Mouse (Mus musculus): ENCODE measurements around the gene Ubald2. TPM values are rescaled to one million over a fixed set of nuclear protein-coding genes. Genes with fewer than 3 reads are reported as not detected.
"Not testable (repeated sequence)": the region's sequence is repeated elsewhere in the genome, so short reads cannot be mapped to it uniquely, and the experiment has no call there.

Ubald2 gene
- total RNA-seq, 2 experiments from 2014 or later, result 47.2 to 49.4 TPM

DNA sequence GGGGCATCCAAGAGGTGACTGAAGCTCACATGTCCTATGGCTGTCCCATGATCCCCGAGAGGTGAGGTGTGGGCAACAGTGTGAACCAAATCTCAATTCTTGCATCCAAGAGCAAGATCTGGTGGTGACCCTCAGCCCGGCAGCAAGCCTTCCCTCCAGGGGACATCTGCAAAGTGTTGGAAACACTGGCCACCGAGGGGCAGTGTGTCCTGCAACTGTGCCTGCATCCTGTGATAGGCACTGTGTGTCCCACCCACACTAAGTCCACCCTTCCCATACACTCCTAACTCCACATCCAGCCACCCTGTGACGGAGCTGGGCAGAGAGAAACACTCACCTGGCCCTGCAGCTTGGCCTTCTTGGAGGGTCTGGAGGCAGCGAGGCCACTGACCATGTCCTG is 13.9 kb downstream of the Ubald2 start:
- intact Hi-C loops (cut with DNase I), result loop anchor here (2.0 to 5.0 kb wide), 2 partner anchors 59 to 221 kb away; no protein-coding TSS in a partner anchor
- no peak for DNase-seq

GRCm38 (mm10) chr11:116449341-116449740 is 15.4 kb downstream of the Ubald2 start:
- intact Hi-C loops (cut with DNase I), result loop anchor here (5.0 kb wide), 1 partner anchor 222 kb away; no protein-coding TSS in a partner anchor
- DNase-seq, result no peak

GRCm38 (mm10) chr11:116453889-116454288 is 20.0 kb downstream of the Ubald2 start:
- no peak for DNase-seq
- intact Hi-C loops (cut with DNase I), result no loop called here

GRCm38 (mm10) chr11:116456234-116456633 is 22.3 kb downstream of the Ubald2 start:
- DNase-seq, result no peak
- intact Hi-C loops (cut with DNase I), result no loop called here

DNA sequence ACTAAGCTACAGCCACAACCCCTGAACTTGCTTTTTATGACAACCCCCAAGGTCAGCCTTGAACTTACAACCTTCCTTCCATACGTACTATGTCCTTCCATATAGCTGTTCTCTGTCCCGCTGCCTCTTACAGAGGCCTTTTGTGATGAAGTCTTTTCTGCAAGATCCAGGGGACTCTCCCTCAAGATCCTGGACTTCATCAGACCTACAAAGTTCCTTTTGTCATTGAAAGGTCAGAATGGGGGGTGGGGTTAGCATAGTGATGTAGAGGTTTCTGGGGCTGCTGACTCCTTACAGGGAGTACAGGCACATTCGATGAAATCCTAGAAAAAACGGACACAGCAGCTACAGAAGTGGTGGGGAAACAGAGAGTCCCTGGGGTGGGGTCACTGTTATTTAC is 25.9 kb downstream of the Ubald2 start:
- intact Hi-C loops (cut with DNase I), result loop anchor here (5.0 kb wide), 2 partner anchors 232 to 322 kb away; partner anchors contain the start of gene Mrpl38

DNA sequence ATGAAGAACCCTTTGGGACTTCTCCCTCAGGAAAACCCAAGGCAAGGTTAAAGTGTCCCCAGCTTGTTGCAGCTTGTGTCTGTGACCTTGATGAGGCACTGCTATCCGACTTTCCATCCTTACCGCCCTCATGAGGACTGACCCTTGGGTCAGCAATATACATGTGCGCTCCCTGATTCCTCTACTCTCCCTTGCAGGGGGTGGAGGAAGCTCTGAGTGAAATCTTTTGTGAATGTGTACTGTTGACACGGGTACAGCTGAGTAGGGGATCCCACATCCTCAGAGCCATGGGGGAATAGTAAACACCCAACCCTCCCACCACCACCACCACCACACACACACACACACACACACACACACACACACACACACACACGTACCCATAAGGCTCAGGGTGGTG is 29.4 kb downstream of the Ubald2 start:
- DNase-seq, result no peak
- intact Hi-C loops (cut with DNase I), result loop anchor here (5.0 kb wide), 2 partner anchors 236 to 326 kb away; partner anchors contain the start of gene Mrpl38

More for the DNA sequence above, 25.9 kb downstream of the Ubald2 start:
- DNase-seq, result no peak

DNA sequence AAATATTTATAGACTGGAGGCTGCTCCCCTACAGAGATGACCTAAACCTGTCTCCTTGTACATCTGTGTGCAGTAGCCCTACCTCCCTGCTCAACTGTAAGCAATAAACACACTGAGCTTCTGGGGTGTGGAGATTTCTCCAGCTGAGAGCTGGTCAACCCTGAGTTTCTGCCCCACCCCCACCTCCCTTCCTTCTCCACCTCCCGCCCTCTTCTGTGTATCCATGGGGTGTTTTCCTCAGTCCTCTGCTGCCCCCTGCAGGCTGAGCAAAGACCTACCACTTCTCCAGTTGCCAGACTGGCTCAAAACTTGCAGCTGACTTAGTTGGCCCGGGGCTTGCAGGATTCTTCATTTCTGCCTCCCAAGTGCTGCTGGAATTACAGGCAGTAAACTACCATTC is 29.9 kb downstream of the Ubald2 start:
- DNase-seq, result peak; percentile 90 to 94
- intact Hi-C loops (cut with DNase I), result loop anchor here (1.0 to 5.0 kb wide), 3 partner anchors 145 to 327 kb away; partner anchors contain the start of gene Mrpl38

- no peak for DNase-seq
- intact Hi-C loops (cut with DNase I), result no loop called here
Measured at GRCm38 (mm10) chr11:116466141-116466540, 32.2 kb downstream of the Ubald2 start, which contains the start of gene Qrich2. Gene Qrich2, minus strand, starts transcription at chr11:116466241.

GRCm38 (mm10) chr11:116468338-116468737 is 34.4 kb downstream of the Ubald2 start:
- intact Hi-C loops (cut with DNase I), result not testable (repeated sequence)

GRCm38 (mm10) chr11:116470249-116470648 is 36.4 kb downstream of the Ubald2 start:
- no peak for DNase-seq
- intact Hi-C loops (cut with DNase I), result no loop called here

More at GRCm38 (mm10) chr11:116468338-116468737, 34.4 kb downstream of the Ubald2 start:
- not testable (repeated sequence) for DNase-seq

DNA sequence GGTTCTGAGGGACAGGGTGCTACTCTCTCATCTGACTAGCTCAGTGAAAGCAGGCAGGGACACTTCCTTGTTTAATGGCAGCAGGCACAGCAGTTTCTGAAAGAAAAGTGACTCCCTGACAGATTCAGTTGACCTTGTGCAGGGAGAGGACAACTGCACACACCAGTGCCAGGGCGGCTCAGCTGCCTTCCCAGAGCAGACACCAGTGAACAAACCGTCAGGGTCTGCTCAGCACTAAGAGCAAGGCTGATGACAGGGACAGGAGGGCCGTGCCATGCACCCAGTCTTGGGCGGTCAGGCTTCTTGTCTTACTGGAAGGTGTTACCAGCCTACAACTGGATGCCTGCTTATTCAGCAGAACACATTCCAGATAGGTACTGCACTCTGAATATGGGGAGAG is 37.0 kb downstream of the Ubald2 start:
- intact Hi-C loops (cut with DNase I), result no loop called here

GRCm38 (mm10) chr11:116472275-116472674 is 38.4 kb downstream of the Ubald2 start:
- peak; percentile 38 to 45 for DNase-seq
- intact Hi-C loops (cut with DNase I), result no loop called here

More for the DNA sequence above, 37.0 kb downstream of the Ubald2 start:
- peak; percentile 46 to 52 for DNase-seq

DNA sequence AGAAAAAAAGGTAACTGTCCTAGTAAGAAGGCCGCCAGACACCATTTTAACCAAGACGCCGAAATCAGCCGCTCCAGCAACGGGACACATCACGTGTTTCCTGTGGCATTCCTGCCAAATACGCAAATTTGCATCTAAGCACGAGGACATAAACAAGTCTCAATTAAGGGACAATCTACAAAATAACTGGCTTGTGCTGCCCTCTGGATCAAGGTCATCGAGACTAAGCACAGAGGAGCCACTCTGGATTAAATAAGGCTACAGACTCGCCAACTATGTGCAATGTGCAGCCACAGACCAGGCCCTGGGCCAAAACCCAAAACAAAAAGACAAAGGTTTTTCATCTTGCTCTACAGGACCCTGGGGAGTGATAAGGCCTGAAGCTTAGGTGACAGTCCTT is 42.1 kb downstream of the Ubald2 start:
- intact Hi-C loops (cut with DNase I), result no loop called here
- DNase-seq, result peak; percentile 39 to 53

DNA sequence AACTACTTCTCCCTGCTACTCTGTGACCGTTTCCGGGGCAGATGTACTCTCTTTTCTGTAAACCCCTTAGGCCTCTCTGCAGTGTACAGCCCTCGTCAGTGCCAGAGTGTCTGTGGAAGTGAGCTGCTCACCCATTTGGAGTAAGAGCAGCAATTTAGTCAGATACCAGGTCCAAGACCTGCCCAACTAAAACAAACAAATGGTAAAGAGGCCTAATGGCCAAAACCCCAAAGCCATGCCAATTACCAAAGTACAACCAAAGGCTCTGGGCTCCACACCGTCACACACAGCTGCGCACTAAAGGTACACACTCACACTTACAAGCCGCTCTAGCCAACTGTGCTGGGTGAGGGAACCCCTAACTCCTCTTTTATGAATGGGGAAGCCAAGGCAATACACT is 42.8 kb downstream of the Ubald2 start:
- no peak for DNase-seq
- intact Hi-C loops (cut with DNase I), result no loop called here

DNA sequence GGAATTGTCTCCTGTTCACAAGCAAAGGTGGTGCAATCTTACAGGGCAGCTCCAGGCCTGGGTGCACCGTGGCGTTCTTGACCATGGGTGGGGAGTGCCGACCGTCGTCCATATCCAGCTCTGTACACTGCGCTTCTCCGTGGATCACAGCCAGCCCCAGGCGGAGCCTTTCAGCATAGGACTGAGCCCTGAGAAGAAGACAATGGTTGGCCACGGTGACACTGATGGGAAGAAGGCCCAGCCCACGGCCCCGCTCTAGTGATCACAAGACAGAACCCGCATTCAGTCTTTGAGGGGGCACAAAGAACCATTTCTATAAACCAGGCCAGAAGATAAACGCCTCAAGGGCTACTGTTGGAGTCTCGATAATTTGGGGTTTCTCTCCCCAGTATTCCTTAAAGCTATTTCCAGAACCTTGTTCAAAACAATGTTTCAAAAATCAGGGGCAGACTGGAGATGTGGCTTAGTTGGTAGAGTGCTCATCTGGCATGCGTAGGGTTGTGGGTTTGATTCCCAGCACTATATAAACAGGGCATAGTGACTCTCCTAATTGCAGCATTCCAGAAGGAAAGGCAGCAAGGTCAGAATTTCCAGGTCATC is 43.4 kb downstream of the Ubald2 start:
- no peak for DNase-seq

GRCm38 (mm10) chr11:116478978-116479377 is 45.1 kb downstream of the Ubald2 start:
- no peak for DNase-seq
- intact Hi-C loops (cut with DNase I), result no loop called here

More for the DNA sequence above, 43.4 kb downstream of the Ubald2 start:
- intact Hi-C loops (cut with DNase I), result no loop called here

DNA sequence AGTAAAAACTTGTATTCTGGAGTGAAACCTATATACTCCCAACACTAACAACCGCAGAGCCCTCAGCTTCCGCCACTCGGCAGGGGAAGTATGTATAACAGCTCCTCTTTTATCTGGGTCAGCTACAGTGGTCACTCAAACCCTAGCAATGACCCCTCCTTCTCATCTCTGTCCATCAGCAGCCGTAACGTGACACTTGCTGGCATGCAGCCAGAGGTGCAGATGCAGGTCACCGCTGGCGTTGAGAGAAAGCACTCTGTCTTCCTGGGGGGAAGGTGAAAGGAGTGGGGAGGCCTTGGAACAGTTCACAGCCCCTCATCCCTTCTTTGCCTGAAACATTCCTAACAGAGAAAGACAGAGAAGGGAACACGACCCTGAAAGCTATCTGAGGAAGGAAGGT is 45.9 kb downstream of the Ubald2 start:
- DNase-seq, result no peak
- intact Hi-C loops (cut with DNase I), result no loop called here

DNA sequence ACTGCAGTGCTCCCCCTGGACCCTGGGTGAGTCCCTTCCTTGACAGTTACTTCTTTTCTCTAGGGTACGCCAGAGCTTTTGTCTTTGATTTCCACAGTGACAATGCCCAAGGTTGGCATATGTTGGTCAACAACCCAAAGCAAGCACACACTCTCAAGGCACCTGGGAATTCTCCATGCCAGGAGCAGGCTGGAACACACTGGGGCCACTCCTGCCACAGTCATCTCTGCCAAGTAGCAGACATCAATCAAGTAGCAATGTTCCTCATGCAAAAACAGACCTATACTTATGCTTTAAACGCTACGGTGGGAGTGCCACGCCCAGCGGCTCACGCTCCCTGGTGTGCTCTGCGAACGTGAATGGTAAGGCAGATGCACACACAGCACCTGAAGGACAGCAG is 47.1 kb downstream of the Ubald2 start:
- intact Hi-C loops (cut with DNase I), result no loop called here
- DNase-seq, result no peak

DNA sequence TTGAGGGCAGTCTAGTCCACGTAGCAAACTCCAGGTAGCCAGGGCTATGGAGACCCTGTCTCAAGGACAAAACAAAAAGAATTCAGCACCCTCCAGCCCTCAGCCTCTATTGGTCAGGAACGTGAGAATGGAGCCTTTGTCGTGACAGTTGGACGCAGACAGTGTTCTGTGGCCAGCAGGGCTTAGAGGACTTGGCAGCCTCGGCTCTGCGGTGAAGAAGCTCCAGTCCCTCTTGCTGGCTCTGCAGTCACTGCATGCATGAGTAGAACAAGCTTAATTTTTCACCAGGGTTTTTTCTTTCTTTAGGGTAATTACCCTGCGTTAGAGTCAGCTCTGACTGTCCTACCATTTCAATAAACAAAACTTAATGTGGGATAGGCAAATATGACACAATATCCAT is 47.9 kb downstream of the Ubald2 start:
- DNase-seq, result no peak
- intact Hi-C loops (cut with DNase I), result no loop called here

DNA sequence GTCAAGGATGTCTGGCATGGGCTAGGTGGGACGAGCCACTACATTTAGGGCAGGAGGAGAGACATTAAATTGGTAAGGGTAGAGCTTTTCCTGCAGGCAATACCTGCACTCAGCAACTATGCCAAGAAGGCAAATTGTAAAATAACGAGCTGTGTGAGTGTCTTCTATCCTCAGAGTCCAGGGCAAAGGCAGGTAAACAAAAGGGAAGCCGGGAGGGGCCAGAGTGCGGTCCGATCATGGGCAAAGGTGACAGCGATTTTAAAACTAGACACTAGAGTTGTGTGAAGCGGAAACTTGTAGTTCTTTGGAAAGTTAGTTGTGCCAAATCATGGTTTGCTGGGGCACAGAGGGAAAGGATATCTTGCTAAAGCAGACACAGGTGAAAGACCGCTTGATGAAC is 50.4 kb downstream of the Ubald2 start:
- intact Hi-C loops (cut with DNase I), result no loop called here
- no peak for DNase-seq

DNA sequence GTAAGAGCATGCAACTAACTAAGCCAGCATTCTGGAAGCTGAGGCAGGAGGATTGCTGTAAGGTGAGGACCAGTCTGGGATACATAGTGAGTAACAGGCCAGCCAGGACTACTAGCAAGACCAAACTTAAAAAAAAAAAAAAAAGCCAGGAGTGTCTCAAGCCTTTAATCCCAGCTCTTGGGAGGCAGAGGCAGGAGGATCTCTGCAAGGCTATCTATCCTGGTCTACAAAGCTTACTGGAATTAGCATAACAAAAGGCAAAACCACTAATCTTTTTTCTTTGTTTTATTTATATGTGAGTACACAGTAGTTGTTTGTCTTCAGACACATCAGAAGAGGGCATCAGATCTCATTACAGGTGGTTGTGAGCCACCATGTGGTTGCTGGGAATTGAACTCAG is 54.3 kb downstream of the Ubald2 start:
- DNase-seq, result no peak
- intact Hi-C loops (cut with DNase I), result no loop called here

All from heart, postnatal 10 days (tissue).